Mouse (Mus musculus) liver (tissue): ENCODE measurements around the gene Creb3l1.

Experiments
- DNase-seq: peaks from one replicate; pipeline ENCODE4 v3.0.0-alpha.2; 2020; ENCODE audit warnings: mixed read lengths

Creb3l1 gene

DNA sequence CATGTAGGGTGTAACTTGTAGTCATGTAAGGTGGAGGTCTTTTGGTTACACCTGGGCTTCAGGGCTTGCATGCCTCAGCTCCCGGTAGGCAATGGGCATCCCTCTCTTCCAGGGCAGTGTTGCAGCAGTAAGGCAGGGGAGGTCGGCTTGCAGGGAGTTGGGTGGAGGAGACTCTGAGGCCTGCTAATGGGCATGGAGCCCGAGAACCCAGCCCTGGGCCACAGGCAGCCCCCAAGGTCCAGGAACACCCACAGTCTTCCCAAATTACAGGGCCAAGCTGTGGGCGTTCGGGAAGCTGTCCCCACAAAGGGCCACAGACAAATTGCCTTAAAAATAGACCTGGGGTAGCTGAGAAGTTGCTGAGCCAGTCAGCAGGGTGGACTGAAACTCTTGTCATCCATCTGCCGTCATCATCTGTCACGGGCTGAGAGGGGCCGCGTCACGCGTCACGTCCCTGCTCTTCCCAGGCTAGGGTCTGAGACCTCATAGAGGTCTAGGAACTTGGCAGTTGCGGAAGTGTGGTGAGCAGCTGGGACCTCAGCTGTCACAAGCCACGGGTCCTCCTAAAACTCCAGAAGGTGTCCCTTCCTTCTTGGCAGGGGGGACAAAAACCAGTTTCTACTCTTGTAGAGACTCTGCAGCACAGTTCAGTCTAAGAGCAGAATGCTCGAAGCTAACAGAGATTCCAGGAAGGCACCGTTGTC lies 26.2 kb downstream of the Creb3l1 start:
- DNase-seq = no peak

DNA sequence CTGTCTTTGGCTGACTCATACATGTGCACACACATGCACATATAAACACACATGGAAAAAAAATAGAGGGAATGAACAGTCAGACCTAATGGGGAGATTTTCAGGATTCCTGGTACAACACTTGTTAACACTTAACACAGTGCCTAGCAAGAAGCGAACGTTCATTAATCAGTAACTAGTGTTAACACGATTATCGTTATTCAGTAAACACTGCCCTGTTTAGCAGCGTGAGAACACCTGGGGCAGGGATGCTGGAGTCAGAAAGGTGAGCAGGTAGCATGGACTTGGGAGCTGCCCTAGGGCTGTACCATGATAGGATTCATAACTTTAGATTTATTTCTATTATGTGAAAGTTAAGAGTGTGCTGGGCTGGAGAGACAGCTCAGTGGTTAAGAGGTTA lies 28.3 kb downstream of the Creb3l1 start:
- no peak for DNase-seq

DNA sequence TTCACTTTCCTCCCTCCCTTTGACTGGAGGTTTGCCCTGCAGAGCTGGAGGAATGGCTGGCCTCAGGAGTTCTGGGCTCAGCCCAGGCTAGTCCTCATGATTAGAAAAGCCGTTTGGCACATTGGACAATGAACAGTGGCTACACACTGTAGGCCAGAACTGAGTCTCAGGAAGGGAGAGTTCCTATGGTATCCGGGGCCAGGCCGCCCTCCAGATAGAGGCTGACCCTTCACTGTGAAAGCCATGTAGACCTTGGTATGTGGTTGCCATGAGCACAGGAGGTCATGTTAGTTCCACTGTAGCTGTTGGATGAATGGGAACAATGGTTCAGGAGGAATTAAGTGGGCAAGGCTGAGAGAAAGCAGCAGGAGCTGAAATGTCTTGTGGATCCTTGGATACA lies 30.9 kb downstream of the Creb3l1 start:
- no peak for DNase-seq

DNA sequence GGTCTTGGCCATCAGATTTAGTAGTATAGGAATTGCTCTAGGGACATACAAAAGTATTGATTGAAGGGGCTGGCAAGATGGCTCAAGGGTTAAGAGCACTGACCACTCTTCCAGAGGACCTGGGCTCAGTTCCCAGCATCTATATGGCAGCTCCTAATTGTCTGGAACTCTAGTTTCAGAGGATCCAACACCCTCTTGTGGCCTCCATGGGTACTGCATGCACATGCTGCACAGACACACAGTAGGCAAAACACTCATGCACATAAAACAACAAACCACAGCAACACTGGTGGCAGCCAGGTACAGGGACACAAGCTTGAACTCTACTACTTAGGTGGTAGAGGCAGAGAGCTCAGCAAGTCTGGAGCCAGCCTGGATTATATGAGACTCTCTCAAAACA lies 34.6 kb downstream of the Creb3l1 start:
- no peak for DNase-seq

DNA sequence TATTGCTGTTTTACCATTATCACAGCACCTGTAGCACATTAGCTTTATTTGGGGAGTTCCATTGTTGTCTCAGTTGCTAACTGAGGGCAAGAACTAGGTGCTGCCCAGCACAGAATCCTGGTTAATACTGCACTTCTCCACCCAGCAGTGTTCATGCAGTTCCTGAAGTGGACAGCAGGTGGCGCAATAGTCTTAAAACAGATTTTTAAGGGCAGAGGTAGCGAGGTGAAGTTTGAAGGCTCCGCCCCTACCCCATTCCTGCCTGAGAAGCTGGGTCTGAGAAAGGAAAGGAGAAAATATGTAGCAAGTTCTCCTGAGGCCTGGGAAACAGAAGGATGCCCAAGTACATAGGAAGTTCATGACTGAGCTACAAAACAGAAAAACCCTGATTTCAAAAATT lies 36.8 kb downstream of the Creb3l1 start:
- DNase-seq = peak; percentile 84

DNA sequence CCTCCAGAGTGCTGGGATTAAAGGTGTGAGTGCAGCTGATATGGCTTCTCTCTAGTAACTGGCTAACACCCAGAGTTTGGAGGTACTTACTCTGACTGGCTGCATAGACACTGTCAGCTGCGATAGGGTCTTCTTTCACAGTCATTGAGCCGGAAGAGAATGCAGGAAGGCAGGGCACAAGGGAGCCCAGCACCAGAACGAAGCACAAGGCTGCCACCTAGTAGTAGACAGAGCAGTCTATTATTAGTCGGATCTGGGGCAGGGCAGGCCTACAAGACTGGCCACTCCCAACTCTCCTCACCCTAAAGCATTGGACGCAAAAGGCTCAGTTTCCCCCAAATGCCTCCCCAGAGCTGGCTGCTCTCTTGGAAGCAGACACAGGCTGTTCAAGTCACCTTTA lies 38.2 kb downstream of the Creb3l1 start:
- no peak for DNase-seq

DNA sequence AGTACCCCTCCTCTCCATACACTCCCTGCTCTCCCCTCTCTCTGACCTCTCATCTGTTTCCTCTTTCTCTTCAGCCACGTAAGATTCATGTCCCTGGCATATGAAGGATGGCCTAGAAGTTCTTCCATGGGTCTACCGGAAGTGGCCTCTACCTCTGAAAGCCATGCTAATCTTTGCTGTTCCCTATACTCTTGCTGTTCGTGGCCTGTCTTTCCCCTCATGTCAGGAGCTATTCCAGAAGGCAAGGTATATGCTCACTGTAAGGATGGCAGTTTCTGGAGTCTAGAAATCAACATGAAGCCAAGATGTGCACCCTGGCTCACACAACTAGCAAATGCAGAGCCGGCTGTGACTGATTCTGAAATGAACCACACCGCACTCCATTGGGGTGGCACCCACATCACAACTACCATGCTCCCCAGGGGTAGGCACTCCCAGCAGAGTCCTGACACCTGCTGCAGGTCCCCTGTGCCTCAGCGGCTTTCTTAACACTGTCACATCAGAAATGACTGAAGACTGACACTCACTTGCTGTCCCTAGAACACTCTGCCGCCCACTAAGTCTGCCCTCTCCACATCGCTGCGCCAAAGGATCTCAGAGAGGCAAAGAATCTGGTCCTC lies 39.3 kb downstream of the Creb3l1 start:
- no peak for DNase-seq

DNA sequence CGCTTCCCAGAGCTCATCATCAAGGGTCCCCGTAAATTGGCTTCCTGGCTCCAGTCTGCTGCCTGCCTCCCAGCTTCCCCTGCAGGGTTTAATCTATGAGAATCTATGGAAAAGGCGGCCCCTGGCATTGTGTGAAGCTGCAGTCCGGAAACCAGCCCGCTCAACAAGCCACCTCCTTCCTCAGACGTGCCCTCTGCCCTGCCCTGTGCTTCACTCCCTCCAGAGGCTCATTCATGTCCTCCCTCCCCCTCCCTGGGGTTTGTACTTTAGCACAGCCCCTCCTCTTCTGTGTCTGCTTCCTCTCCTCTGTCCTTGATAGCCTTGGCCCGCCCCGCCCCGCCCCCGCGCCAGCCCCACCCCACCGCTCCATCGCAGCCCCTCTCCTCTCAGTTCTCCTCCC lies 39.9 kb downstream of the Creb3l1 start:
- peak; percentile 77 for DNase-seq

DNA sequence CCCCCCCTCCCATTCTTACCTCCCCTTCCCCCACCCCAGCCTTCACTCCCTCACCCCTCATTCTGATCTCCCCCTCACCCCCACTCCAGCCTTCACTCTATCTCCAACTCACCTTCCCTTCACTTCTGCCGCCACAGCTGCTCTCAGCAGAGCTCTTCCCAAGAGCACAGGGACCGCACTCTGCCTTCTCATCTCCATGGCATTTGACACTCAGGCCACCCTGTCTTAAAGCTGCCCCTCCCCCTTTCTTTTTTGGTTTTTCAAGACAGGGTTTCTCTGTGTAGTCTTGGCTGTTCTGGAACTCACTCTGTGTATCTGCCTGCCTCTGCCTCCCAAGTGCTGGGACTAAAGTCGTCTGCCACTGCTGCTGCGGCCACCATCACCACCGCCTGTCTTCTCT lies 43.5 kb downstream of the Creb3l1 start:
- DNase-seq = no peak

DNA sequence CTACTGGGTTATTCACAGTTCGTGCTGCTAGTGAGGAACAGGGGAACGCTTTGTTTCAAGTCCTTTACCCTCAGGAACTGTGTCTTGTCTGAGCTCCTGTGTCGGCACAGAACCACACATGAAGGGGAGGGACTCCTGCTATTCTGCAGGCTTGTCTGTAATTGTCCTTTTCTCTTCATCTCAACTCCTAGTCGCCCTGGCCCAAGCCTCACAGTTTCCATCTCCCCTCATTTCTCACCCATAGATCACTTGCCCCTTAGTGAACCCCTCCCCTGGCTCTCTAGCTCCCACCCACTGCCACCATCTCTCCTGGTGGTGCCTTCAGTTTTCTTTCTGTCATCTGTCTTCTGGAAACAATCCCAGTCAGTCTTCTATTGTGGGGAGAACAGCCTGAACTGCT lies 44.1 kb downstream of the Creb3l1 start:
- DNase-seq = no peak

DNA sequence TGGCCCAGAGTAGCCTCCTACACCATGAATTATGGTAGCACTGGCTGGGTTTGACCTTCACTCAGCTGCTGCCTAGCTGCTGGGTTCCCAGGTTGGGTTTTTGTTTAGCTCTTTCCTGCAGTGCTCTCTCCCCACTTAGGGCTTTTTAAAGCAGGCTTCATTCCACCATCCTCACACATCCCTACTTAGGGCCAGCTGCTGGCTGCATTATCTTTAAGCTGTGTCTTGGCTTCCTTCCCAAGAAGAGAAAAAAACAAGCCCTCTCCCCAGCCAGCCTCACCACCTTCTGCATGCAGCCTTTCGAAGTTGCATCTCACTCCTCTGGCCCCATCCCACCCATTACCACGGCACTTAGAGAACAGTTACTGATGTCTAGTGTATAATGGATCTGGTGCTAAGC lies 45.8 kb downstream of the Creb3l1 start:
- no peak for DNase-seq

DNA sequence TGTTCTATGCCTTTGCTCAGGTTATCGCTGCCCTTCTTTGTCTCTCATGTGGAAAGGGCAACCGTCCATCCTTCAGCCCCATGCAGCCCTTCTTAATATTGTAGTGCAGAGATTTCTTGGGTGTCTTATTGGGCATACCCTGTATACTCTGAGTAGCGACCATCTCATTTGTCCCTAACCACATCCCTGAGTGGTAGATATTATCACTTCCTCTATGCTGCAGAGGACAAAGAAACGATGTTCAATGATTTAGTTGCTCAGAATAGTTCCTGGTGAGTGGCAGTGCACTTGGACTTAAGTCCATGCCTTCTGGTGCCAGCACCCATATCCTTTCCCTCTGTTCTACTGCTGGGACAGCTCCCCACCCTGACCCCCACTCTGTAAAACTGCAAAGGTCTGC lies 46.3 kb downstream of the Creb3l1 start:
- DNase-seq = no peak

DNA sequence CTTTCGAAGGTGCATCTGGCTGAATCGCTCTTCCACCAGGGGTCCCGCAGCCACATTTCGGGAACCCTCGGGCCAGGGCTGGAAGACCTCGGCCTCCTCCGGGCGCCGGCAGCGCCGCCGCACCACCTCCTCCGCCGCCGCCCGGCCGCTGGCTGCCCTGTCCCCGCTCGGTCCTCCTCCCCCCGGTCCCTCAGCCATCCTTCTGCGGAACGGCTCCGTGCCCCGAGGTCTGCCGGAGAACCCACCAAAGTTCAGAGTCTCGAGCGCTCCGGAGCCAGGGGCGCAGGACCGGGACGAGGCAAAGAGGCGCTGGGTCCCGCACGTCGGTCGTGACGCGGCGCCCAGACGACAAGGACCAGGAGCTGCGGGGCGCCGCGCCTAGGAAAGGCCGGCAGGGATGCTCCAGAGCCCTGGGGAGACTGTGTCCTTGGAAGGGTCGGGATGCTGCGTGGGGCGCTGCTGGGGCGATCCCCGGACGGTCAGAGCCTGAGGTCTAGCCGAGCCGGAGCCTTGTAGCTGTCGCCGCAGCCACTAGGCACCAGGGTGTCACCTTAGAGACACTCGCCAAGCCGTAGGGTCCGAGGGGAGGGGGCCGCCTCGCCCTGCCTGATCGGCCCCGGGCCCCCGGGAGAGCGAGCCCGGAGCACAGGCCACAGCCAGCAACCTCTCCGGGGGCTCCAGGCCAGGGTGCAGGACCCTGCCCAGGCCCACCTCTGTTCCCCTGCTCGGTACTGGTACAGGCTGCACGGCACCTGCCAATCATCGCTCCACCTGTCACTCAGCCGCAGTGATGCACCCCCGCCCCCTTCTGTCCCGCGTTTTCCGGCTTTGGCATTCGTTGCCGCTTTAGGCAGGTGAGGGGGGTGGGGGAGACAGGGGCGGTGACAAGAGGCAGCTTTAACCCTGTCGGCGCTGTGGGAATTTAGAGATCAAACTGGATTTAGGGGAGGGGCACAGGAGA lies 48.4 kb downstream of the Creb3l1 start, which contains the start of gene Dgkz:
TSS of gene Dgkz (minus strand) at position 284 of the 961 bp plus-strand sequence.
- no peak for DNase-seq

DNA sequence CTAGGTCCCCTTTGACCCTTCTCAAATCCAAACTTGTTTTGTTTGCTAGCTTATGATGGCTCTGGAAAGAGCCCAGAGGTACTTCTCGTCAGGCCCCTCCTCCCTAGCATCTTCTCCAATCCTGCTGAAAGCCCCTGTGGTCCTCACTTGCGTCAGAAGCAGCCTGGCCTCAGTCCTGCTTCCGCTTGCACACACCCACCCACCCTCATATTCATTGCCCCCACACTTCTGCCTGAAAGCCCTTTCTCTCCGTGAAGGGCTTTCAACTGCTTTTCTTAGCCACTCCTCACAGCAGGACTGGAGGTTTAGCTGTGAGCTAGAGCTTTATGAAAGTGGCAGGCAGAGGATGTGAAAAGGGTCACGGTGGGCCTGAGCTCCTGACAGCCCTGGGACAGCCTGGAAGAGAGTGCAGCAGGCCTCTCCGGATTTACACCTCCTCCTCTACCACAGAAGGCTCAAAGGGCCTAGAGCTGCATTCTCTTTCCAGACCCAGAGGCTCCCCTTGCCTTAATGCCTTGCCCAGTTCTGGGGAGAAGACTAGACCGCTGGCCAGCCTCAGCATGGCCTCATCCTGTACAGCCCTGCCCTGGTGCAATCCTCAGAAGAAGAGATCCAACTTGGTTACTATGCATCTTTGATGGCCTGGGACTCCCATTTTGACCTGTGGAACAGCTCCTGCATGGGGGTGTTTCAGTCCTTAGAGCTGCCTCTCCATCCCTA lies 50.7 kb downstream of the Creb3l1 start:
- DNase-seq = no peak

DNA sequence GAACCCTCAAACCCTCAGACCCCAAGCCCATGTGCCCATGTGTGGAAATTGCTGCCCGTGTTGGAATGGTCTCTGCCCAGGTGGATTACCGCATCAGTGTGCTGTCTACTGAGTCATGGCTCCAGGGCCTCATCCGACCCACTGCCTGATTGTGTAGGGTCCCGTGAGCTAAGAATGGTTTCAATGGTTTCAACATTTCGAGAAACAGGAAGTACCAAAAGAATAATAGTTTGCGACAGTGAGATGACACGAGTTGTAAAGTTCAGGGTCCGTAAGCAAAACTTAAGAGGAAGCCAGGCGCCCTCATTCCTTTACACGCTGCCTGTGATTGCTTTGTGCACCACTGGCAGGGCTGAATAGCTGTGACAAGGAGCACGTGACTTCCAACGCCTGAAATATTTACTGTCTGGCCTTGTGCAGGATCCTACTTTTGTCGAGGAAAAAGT lies 52.2 kb downstream of the Creb3l1 start:
- DNase-seq = no peak

DNA sequence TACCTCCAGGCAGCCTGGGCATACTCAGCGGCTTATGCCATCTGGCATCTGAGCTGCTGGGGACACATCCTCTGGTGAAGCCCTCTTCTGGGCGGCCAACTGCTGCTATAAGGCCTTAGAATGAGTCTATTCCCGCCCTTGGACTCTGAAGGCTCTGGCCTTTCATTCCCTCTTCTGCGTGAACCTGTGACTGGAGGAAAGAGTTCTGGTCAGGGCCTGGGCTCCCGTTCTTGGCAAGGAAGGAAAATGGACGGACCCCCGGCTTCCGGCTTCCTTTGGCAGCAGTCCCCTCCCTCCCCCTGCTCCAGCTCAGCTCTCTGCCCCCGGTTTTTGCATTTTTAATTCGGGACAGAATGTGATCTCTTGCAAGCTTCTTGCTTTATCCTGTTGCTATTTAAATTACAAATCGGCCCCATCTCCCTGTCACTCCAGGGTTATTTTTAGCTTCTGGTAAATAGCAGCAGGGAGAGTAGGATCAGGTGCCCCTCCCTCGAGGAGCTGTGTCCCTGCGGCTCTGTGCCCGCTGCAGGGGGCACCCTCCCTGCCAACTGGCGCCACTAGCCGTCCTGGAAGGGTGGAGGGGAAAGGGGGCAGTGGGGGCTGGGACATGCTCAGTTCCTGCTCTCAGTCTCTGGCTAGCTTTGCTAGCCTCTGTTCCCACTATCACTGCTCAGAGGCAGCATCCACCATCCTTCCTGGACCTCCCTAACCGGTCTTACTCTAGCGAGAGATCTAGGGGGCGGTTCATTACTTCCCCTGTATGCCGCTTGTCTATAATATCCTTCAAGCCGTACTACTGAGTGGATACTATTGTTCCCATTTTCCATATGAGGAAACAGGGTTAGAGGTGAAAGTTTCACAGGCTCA lies 52.8 kb downstream of the Creb3l1 start:
- no peak for DNase-seq

DNA sequence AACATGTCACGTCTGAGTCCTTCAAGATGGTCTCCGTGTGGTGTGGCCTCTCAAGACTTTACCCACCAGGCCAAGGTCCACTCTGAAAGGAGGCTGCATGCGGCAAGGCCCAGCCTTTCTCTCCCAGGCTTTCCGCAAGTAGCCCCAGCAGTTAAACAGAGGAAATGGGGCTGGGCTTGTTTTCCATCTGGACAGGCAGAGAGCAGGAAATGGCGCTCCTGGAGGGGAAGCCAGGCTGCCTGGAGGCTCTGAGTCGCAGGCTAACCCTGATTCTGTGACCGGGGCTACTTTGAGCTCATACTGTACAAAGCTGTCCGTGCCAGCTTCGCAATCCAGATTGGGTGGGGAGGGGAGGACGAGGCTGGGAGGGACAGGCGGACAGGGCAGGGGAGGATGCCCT lies 56.3 kb downstream of the Creb3l1 start:
- DNase-seq = no peak

DNA sequence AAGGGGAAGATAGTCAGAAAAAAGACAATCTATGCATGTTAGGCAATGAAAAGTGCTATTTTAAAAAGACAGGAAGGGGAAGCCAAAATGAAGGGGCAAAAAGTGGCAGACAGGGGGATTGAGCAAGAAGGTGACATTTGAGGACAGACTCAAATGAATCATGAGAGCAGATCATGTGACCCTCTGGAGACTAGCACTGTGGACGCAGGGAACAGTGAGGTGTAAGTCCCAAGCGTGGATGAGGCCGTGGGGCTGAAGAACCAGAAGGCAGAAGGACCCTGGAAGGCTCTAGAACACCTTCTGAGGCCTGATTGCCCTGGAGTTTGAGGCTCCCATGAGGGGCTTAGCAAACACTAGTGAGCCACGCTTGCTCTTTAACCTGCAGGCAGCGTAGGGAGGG lies 57.9 kb downstream of the Creb3l1 start:
- no peak for DNase-seq

DNA sequence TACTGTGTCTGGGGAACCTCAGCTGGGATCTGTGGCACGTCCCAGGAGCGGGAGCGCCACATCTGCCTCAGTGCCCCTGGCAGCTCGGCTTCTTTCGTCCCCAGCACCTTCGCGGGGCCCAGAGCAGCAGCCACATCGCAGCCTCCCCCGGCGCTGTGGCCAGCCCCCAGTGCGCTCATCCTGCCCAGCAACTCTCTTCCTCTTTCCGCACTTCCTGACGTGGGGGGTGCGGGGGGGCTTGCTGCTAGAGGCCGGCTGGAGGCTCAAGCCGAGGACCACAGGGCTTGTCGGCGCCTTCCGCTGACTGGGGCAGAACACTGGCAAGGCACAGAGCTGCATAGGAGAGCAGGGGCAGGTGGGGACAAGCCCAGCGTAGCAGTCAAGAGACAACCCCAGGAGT lies 58.9 kb downstream of the Creb3l1 start:
- peak; percentile 70 for DNase-seq

DNA sequence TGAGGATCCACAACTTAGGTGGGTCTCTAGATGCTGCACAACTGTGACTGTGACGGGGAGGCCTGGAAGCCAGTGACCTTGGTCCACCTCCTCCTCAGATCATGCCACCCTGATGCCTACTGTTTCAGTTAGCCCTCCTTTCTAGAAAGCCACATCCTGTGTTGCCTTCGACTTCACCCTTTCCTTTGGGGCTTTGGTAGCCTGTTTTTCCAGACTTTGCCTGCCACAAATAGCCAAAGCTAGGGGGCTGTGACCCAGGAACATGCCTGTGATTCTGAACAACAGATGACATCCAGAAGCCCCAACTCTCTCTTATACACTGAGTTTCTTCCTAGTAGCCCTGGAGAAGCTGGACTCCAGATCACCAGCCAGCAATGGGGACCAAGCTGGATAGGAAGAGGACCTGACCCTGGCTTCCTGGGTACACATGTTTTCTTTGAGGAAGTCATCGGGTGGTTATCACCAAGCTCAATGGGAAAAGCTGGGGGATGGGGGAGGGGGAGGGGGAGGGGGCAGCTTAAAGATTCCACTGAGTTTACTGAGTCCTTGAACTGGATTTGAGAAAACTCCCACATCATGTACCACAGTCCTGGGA lies 59.6 kb downstream of the Creb3l1 start:
- DNase-seq = no peak

DNA sequence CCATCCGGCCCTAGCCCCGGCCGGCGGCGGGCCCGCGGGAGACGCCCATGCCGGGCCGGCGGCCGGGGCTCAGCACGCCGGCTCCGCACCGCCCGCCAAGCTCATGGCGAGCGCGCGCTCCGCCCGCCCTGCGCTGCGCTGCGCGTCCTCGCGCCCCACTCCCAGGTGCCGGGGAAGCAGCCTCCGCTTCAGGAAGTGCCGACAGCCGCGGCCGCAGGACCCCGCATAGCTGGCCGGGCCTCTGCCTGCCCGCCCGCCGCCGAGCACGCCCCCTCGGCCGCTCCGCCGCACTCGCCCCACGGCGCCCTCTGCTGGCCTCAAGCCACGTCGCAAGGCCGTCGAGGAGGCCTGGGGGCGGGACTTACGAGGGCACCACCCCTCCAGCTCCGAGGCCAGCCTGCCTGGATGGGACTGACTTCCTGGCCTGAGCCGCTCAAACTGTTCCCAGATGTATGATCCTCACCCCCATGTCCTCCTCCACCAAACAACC lies 60.8 kb downstream of the Creb3l1 start:
- peak; percentile 94 for DNase-seq
